Mouse (Mus musculus) liver, adult 2 months (tissue): ENCODE measurements around the gene Ccsap. TPM values are rescaled to one million over a fixed set of nuclear protein-coding genes. Genes with fewer than 3 reads are reported as not detected.

Experiments used
- DNase-seq: peaks from one replicate; pipeline ENCODE4 v3.0.0-alpha.2; 2011; ENCODE audit warnings: low read depth, low spot score; ENCODE audit errors: extremely low read depth
- H3K27ac ChIP-seq: fragments of 200-500 bp; replicated peaks from 2 replicates; pipeline ENCODE4 v1.5.1; 2012; ENCODE audit warnings: low read depth, mild to moderate bottlenecking, control low read depth, inconsistent platforms, low read length; ENCODE audit not compliant: insufficient read depth
- H3K27me3 ChIP-seq: fragments of 200-500 bp; 2 replicates; pipeline ENCODE4 v1.6.1; 2012; ENCODE audit warnings: mild to moderate bottlenecking, moderate library complexity, low read length, inconsistent platforms; ENCODE audit not compliant: control insufficient read depth, insufficient read depth
- H3K36me3 ChIP-seq: fragments of 200-500 bp; 2 replicates; pipeline ENCODE4 v1.6.1; 2012; ENCODE audit warnings: low read length, inconsistent platforms; ENCODE audit not compliant: control insufficient read depth, insufficient read depth
- H3K4me1 ChIP-seq: fragments of 200-500 bp; 2 replicates; pipeline ENCODE4 v1.6.1; 2011; ENCODE audit warnings: low read length; ENCODE audit not compliant: control insufficient read depth, insufficient read depth
- H3K4me3 ChIP-seq: fragments of 200-500 bp; 2 replicates; pipeline ENCODE4 v1.5.1; 2011; ENCODE audit warnings: low read depth, mild to moderate bottlenecking, control low read depth, low read length, moderate library complexity; ENCODE audit not compliant: insufficient read depth
- H3K79me2 ChIP-seq: fragments of 200-500 bp; 2 replicates; pipeline ENCODE4 v1.6.1; 2012; ENCODE audit warnings: inconsistent platforms, mild to moderate bottlenecking, low read length, moderate library complexity; ENCODE audit not compliant: control insufficient read depth, insufficient read depth
- H3K9ac ChIP-seq: fragments of 200-500 bp; 2 replicates; pipeline ENCODE4 v1.6.1; 2012; ENCODE audit warnings: low read depth, mild to moderate bottlenecking, control low read depth, inconsistent platforms, low read length
- CTCF ChIP-seq: fragments of 200-500 bp; IDR thresholded peaks from 2 replicates; pipeline ENCODE4 v1.5.1; 2011; ENCODE audit warnings: low read depth, low read length, control low read depth
- POLR2A ChIP-seq: fragments of 200-500 bp; IDR thresholded peaks from 2 replicates; pipeline ENCODE4 v1.6.1; 2011; ENCODE audit warnings: low read length, control low read depth; ENCODE audit not compliant: insufficient read depth; ENCODE audit errors: extremely low read depth
- WGBS: fragments of 180-500 bp; shearing (Covaris S2); methylation state at CpG from one replicate; pipeline ENCODE4 v1.1.7; 2018; 5-methylcytosine and 5-hydroxymethylcytosine counted together
- polyA plus RNA-seq: library from polyadenylated mRNA; depleted of rRNA; stranded (reverse); fragments of >200 nt; gene quantifications from 2 replicates; pipeline ENCODE4 v1.2.3, GENCODE M21; 2012
- total RNA-seq: library from RNA; depleted of rRNA; stranded (reverse); fragments of >200 nt; gene quantifications from 2 replicates; pipeline ENCODE4 v1.2.3, GENCODE M21; 2014

The Ccsap gene
- total and polyA plus RNA-seq, 2 experiments = 0.09 to 0.12 TPM

DNA sequence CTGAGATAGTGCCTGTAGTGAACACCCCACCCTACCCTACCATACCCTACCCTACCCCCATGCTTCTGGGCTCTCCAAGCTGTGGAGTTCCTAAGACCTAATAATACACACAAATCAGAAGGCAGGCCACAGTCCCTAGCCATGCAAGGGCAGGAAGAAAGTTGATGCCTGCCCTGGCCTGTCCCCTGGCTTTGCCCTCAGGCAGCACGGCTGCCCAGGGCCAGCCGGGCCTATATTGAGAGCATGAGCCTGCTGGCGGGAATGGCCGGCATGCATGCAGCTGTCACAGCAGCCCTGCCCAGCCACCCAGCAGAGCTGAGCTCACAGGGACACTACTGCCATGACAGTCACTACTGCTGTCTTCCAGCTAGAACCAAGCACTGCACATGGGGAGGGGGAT, 23.1 kb upstream of the Ccsap start:
- TF ChIP-seq CTCF (no peak), POLR2A (no peak)
- no peak overlapping the region for H3K4me3 ChIP-seq
- no peak overlapping the region for H3K9ac ChIP-seq
- no peak for DNase-seq
- 87% methylated on average over 4 of the region's 4 CpGs for WGBS
- H3K4me1 ChIP-seq = no peaks in the 10 kb centered on the region
- H3K79me2 ChIP-seq = no peaks in the 10 kb centered on the region
- H3K27ac ChIP-seq = no peak overlapping the region
- no peaks in the 10 kb centered on the region for H3K36me3 ChIP-seq
- H3K27me3 ChIP-seq = peaks cover 5% of the 10 kb centered on the region; the same call in 1 of the 2 replicates

- Histone ChIP-seq H3K79me2 (no peaks in the 10 kb centered on the region), H3K27ac (no peak overlapping the region), H3K27me3 (peaks cover 5% of the 10 kb centered on the region; the same call in 1 of the 2 replicates), H3K36me3 (no peaks in the 10 kb centered on the region), H3K9ac (no peak overlapping the region), H3K4me1 (no peaks in the 10 kb centered on the region), H3K4me3 (no peak overlapping the region)
- WGBS = 84% methylated on average over 2 of the region's 2 CpGs
- no peak for TF ChIP-seq CTCF
- TF ChIP-seq POLR2A = no peak
- no peak for DNase-seq
Observed at GRCm38 (mm10) chr8:123882412-123882811, 22.4 kb upstream of the Ccsap start.

DNA sequence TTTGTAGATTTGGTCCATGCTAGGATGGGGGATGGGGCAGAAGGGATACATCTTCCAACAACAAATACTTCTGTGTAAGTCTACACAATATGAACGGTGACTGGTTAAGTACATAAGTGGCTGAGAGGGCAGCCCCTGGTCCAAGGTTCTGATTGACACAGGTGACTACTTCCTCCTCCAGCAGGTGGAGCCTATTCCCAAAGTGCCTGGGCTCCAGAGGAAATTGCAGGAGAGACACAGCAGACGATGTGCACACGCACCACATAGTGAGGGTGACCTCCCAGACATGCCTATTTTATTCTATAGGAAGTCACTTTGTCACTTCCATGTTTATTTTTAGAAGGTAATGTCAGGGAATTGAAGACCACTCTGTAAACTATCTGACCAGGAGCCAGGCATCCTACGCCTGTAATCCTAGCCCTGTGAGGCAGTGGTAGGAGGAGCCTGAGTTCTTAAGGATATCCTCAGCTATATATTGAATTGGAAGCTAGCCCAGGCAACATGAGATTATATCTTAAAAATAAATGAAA, 20.9 kb upstream of the Ccsap start:
- H3K4me3 ChIP-seq = no peak overlapping the region
- WGBS = 28% methylated on average over 4 of the region's 4 CpGs
- no peak overlapping the region for H3K27ac ChIP-seq
- no peaks in the 10 kb centered on the region for H3K79me2 ChIP-seq
- no peaks in the 10 kb centered on the region for H3K36me3 ChIP-seq
- H3K9ac ChIP-seq = no peak overlapping the region
- TF ChIP-seq CTCF (no peak), POLR2A (no peak)
- no peaks in the 10 kb centered on the region for H3K4me1 ChIP-seq
- peaks cover 5% of the 10 kb centered on the region; the same call in 1 of the 2 replicates for H3K27me3 ChIP-seq
- no peak for DNase-seq

GRCm38 (mm10) chr8:123880271-123880670, 20.3 kb upstream of the Ccsap start:
- Histone ChIP-seq H3K4me3 (no peak overlapping the region), H3K79me2 (no peaks in the 10 kb centered on the region), H3K9ac (no peak overlapping the region), H3K27ac (no peak overlapping the region), H3K27me3 (peaks cover 5% of the 10 kb centered on the region; the same call in 1 of the 2 replicates), H3K4me1 (no peaks in the 10 kb centered on the region), H3K36me3 (no peaks in the 10 kb centered on the region)
- WGBS = 65% methylated on average over 10 of the region's 10 CpGs
- no peak for DNase-seq
- TF ChIP-seq CTCF = no peak
- TF ChIP-seq POLR2A = no peak

- DNase-seq = no peak
- H3K4me1 ChIP-seq = no peaks in the 10 kb centered on the region
- H3K79me2 ChIP-seq = no peaks in the 10 kb centered on the region
- H3K4me3 ChIP-seq = no peak overlapping the region
- TF ChIP-seq POLR2A = no peak
- TF ChIP-seq CTCF = no peak
- WGBS = 68% methylated on average over 2 of the region's 2 CpGs
- H3K9ac ChIP-seq = no peak overlapping the region
- peaks cover 2% of the 10 kb centered on the region; the same call in 1 of the 2 replicates for H3K27me3 ChIP-seq
- H3K27ac ChIP-seq = no peak overlapping the region
- no peaks in the 10 kb centered on the region for H3K36me3 ChIP-seq
Observed at GRCm38 (mm10) chr8:123877865-123878264, 17.9 kb upstream of the Ccsap start.

DNA sequence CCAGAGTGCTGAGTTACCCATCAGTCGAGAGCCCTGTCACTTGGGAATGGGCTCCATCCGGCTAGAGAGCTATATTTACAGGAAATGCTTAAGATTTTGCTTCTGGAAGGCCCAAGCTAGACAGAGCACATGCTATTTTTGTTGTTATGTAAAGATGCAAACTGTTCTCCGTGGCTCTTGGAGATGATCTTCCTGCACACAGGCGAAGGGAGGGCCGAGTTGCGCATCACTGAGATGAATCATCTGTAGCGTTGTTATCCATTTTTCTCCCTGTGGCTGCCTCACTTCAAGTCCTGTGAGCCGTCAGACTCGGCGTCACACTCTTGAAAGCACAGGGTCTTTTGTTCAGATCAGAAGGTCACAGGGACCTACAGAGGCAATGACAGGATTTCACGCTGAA, 14.3 kb upstream of the Ccsap start:
- no peak overlapping the region for H3K27ac ChIP-seq
- DNase-seq = no peak
- H3K27me3 ChIP-seq = peaks cover 2% of the 10 kb centered on the region; the same call in 1 of the 2 replicates
- no peaks in the 10 kb centered on the region for H3K79me2 ChIP-seq
- 85% methylated on average over 11 of the region's 11 CpGs for WGBS
- no peak overlapping the region for H3K9ac ChIP-seq
- H3K36me3 ChIP-seq = no peaks in the 10 kb centered on the region
- H3K4me3 ChIP-seq = no peak overlapping the region
- TF ChIP-seq POLR2A (no peak), CTCF (no peak)
- no peaks in the 10 kb centered on the region for H3K4me1 ChIP-seq
